Mouse (Mus musculus) embryo, embryonic 11 days (tissue): Measurements from ENCODE around the gene Lmo2.

Source experiments
- DNase-seq: peaks from one replicate; pipeline ENCODE4 v3.0.0-alpha.2; 2015

Lmo2 gene

DNA sequence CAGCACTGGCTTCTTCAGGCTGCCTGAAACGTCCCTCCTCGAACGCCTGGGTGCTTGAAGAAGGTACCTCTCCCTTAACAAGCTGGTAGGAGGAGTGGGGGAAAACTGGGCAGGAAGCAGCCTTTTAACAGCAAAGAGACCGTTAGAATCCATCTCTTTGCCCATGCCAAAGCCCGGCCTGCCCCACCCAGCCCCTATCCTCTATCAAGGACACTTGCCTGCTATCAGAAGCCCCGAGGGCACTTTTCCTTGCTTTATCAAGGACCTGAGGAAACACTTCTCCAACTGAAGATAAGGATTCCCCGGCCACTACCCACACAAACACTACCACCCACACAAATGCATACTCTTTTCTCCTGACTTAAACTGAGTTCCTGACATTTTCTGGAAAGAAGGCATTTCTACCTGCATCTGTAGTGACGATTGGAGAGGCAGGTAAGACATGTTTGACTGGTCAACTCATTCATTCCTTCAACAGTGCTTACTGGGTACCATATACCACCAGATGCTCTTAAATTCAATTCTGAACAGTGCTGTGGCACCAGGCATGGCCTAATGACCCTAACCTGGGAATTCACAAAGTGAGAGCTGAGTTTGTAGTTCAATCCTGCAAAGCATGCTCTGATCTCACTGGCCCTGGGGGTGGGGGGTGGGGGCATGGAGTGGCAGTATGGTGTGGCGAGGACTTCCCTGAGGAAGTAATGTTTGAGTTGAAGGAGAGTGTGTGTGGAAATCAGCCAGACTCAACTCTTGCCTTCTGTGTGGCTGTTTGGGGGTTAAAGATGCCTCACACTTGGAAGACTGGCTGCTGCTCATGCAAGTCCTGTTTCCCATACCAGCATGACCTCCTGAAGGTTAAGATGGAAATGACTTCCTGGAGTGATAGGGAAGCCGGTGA, at the start of gene Lmo2:
Lmo2 (plus strand) TSS at position 338 of the 898 bp plus-strand sequence.
- no peak for DNase-seq

DNA sequence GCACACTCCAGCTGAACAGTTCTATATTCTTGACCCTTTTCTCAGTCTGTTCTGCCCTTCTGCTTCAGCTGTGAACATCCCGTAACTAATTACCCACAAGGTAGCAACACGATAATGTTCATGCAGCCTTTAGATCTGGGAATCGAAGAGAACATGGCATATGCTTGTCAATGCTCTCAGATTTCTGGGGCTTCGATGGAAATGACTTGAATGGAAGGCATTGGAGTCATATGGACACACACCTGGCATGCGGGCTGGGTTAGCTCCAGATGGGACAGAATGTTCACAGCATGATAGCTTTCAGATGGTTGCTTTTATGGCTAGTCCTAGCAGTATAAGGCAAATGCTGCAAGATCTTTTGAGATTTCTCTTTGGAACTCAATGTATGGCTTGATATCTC, 47.2 kb upstream of the Lmo2 start:
- DNase-seq = no peak

DNA sequence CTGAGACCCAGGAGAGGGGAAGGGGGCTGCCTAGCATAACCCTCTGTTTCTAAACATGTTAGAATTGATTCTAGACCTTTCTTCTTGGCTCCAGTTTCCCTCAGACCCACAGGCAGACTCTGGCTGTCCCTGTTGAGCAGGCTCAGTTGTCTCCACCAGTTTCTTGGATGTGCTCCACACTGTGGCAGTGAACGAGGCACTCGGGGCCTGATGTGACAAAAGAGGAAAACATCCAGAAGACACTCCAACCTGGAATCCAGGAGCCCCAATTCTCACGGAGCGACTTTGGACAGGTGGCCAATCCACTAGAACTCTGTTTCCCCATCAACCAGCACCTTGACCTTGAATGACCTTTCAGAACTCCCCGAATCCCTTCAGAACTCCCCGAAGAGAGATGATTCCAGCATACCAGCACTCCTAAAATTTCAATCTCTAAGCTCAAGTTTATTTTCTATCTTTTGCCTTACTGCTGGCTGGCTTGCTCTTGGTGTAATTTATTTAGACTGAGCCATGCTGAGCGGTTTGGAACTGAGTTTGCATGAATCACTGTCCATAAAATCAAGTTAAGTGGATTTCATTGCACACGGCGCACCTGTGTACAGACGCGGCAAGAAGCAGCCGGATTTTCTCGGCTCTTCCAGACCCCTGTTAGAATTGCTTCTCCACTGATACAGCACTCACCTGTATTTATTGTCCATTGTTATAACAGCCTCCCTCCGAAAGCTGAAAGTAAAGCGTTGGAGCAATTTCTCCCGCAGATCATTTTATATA, 45.1 kb upstream of the Lmo2 start:
- no peak for DNase-seq

DNA sequence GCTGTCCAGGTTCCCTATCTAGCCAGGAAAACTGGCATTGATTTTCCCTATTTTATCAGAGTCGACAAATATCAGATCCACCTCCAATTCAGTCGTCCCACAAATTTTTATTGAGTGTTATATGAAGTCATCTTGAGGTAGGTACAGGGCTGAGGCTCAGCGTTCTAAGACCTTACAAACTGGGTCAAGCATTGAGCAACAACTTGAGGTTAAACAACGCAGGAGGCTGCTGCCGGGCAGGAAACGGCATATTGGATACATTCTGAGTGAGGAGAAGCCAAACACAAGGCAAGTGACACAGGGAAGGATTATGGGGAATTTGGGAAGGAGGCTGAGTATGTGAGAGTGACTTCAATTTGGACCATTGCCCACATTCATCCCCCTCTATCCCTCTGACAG, 44.5 kb upstream of the Lmo2 start:
- no peak for DNase-seq

DNA sequence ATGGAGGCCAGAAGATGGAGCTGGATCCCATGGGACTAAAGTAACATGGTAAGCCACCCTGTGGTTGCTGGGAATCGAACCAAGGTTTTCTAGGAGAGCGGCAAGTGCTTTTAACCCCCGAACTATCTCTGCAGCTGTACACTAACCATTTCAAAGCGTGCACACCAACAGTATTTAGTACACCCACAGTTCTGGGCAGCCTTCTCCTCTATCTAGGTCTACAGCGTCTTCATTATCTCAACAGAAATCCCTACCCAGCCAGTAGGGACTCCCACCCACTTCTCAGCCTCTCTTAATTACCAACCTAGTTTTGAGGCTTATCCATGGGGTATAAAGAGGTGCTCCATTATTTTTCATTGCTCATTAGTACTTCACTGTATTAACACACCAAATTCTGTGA, 41.7 kb upstream of the Lmo2 start:
- no peak for DNase-seq

DNA sequence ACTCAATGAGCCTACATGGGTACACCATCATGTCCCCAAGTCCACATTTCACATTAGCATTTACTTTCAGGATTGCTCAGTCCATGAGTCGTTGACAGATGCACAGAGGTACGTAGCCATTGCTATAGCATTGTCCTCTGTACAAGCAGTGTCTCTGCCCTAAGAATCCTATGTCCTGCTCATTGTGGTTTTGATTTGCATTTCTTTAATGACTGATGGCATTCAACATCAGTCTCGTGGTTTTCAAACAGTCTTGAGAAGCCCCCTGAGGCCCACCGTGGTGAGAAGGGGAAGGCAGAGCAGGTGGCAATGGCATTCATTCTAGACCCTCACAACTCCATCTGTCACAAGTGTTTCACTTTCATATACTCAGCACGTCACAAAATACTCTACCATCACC, 40.4 kb upstream of the Lmo2 start:
- DNase-seq = no peak

DNA sequence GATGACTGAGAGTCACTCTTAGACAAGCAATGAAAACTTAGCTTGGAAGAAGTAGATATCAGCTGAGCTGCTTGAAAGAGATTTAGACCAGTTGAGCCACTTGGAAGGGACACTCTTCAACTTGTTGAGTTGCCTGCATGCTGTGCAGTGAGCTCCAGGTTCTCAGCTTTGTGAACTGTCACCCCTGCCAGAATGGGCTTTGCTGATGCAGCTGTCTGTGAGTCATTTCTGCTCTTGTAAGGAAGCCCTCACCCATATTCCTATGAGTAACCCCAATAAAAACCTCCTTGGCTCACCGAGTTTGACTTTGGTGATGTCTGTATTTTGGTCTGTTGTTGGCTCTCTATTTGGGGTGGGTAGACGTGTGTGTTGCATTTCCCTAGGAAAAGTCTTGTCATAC, 39.4 kb upstream of the Lmo2 start:
- no peak for DNase-seq

DNA sequence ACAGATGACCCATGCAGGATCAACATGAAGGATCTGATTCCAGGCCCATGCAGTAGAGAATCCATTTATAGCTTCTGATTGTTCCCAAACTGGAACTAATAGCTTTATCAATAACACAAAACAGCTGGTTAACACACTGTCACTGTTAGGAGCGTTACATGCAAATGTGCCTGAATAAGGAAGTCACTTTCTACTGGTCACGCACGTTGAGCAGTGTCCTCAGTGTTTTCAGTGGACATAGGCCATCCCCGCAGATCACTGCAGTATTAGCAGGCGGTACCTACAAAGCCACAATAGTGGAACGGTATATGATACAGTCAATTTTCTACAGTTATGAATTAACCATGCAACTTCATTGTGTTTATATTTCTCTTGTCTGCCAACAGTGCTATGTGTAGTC, 38.3 kb upstream of the Lmo2 start:
- no peak for DNase-seq

DNA sequence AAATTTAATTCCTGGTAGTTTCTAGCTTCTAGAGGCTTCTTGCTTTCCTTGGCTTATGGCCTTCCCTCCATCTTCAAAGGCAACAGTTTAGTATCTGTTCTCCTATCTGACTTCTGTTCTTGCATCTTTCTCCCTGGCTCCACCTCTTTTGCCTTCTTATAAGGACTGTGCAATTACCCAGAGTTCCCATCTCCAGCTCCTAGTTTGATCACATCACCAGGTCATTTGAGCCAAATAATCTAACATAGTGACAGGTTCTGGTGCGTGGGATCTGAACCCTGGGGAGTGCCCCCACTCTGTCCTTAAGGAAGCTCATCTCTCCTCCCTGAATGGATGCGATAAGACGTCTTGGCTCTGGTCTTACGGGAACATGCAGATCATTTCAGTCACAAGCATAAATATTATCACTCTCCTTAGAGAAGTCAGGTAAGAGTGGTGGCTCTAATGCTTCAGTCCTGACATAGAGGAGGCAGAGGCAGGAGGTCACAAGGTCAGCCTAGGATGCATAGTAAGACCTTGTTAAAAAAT, 31.1 kb upstream of the Lmo2 start:
- no peak for DNase-seq

DNA sequence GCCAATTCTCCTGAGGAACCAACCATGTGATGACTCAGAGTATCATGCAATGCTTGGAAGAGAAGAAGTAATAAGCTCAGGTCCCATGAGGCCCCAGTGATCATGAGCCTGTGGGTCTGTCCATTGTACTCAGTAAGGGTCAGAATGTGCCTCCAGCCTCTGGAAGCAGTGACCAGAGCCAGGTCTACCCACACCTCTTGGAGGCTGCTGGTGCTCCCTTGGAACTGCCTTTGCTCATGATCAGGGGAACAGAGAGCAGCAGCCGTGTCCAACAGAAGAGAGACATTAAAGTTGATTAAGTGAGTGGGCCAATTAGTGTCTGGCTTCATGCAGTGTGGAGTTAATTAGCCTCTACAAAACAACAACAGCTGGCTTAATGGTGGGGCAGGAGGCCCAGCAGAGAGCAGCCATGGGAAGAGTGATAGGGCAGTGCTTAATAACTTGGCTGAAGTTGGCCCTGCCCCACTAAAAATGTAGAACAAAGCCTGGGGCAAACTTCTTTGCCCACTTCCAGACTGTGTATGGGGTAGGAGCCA, 30.1 kb upstream of the Lmo2 start:
- no peak for DNase-seq

DNA sequence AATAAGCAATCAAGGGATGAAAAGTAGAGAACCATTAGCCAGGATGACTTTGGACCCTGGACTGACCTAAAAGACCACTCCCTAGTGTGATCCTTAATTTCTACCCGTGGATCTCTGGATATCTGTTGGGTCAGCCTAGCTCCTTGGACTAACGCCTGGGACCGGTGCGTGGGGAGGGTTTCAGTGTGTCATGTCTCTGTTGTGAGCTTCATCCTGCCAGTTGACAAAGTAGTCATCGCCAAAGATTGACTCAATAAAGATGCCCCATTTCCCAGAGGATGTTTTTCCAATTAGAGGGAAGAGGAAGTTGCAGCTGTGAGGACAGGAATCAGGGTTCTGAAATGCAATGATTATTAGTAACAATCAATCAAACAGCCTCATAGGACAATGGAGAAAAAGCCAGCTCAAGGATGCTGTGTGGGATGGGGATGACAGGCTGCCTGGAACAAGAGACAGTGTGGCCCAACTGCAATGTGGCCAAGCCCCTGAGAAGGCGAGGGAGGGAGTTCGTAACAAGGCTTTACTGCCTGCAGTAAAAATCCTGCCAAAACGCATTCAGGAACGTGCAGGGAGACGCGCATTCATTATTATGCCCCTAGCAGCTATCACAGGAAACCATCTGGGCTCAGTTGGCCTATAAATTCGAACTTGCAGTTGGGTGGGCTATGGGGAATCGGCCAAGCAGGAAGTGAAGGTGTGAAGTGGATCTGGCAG, 27.3 kb upstream of the Lmo2 start:
- DNase-seq = peak; percentile 39

DNA sequence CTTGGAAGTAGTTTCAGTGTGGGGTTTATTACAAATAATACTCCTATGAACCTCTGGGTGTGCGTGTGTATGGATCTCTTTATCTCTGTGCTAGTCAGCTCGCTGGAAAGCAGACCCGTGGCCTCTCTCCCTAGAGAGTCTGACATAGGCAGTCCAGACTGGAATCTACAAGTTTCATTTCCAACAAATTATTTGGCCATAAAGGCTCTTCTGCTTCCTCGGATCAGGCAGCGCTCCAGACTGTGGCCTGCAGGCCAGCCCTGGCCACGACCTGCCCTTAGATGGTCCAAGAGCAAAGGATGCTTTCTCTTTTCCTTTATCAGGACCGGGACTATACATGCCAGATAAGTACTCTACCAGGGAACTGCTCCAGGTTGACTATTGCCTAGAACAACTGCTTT, 26.3 kb upstream of the Lmo2 start:
- no peak for DNase-seq

DNA sequence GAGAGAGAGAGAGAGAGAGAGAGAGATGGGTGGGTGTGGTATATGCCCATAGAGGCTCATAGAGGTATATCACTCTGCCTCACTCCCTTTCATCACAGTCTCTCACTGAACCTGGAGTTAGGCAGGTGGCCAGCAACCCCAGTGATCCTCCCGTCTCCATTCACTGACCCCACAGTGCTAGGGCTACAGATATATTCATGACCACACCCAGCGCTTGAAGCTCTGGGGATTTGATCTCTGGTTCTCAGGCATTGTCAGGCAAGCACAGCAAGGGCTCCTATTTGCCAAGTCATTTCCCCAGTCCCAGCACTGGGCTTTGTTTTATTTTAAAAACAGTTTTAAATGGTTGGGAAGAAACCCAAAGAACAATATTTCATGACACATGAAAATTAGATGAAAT, 25.8 kb upstream of the Lmo2 start:
- no peak for DNase-seq

DNA sequence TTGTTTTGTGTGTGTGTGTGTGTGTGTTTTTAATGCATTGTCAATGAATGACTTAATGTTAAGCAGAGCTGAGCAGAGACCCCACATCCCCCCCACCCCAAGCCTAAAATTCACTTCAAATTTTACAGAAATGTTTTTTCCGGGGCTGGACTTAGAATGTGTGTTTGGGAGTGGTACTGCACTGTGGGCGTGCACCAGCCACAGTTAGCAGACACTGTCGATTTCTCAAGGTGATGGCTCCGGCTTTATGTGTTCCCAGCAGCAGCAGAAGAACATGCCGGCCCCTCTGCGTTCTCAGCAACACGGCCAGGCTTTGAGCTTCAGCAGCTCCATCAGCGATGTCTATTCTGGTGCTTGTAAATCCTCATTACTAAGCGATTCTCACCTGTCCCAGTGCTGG, 25.3 kb upstream of the Lmo2 start:
- DNase-seq = no peak

DNA sequence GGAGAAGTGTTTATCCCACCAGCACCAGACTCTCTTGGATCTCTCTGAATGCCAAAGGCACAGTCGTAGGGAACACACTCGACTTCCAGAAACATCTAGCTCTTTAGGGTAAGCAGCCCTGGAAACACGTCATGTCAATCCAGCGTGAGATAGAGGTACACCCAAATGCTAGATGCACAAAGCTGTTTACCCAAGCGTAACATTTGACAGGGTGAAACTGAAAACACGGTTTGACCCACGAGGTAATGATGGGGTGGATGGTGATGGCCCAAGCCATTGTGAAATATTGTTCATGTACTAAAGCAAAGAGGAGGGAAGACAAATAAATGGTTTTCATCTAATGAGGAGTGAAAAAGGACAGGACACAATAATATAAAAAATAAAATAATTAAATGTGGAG, 23.5 kb upstream of the Lmo2 start:
- DNase-seq = no peak

DNA sequence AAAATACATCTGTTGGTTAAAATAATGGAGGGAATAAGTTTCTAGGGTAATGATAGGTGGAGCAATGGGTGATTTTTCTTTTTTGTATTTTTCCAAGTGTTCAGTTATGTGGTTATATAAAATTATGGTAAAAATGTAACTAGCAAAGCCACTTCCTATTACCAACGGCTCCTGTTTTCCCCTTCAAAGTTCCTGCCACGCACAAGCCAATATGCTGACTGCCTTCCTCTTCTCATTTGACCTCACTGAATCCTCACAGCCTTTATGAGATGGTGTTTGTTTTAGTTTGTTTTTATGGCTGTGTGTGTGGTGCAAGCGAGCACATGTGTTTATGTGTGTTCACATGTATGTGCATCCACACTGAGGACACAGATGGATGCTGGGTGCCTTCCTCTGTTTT, 23.1 kb upstream of the Lmo2 start:
- no peak for DNase-seq

DNA sequence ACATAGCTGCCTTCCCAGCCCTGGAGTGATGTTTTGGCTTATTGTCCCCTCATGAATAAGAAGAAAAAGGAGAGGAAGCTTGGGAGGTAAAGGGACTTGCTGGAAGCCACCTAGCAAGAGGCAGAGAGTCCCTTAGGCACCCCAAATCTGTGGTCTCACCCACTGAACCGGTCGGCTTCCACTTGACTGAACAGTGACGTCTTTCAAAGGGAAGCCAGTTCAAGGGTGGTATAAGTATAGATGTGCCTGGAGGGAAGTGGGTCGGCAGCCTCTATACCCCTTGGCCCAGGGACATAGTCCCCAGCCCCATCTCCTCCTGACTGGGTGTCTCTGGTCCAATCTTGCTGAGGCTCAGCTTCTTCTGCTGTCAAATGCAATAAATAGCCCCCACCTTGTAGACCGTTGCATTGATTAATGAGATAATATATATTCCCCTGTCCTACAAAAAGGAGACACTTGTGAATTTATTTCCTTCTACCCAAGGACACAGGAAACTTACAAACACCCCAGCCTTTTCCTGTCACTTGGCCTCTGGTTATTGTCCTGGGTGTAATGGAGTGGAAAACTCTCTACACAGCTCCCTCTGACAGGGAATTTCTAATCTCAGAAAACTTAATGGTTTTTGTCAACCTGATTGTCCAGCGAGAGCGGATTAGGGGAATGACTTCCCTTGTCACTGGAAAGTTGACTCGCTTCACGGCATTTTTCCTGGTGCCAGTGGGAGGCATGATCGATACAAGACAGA, 21.9 kb upstream of the Lmo2 start:
- DNase-seq = no peak

DNA sequence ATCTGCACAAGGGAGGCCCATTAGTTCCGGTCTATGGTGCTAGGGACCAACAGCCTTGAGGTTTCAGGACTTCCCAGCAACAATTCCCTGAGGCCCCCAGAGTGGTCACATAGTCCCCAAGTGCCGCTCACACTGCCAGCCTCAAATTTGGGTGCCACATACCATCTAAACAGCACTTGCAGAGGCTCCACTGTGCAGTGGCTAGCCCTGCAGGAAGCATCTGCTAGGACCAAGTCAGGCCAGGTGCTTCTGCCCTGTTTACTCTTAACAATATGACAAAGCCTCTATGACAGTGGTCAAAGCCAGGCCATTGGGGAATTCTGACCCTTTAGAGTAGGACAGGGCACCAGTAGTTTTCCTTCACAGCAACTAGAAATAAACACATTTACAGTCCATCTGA, 21.1 kb upstream of the Lmo2 start:
- no peak for DNase-seq

DNA sequence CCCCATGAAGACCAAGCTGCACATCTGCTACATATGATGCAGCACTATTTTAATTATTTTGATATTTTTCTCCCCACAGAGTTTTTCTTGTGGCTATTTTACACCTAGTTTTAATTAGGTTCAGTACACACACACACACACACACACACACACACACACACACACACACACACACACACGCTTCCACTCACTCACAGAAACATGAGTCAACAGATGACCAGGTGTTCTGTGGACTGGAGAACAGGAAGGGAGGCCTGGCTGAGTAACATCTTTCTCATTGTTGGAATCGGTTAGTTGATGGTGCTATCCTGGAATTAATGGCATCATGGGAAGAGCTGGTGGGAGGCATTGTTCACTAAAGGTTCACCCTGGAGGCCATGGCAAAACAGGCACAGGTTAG, 20.1 kb upstream of the Lmo2 start:
- DNase-seq = no peak

DNA sequence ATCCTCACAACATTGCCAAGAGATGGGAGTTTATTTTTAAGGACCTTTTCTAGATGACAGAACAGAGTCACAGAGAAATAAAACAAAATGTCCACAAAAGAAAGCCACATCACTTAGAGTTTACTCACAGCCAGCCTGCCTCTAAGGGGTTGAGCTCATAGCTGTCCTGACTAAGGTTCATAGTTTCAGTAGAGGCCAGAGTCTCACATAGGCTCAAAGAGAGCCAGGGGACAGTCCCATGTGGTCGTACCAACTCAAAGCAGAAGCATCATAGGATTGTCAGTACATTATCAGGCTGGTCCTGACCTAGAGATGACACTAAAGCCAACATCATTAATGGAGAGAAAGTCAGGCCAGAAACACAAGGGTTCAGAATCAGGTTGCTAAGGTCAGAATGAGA, 19.2 kb upstream of the Lmo2 start:
- no peak for DNase-seq

DNA sequence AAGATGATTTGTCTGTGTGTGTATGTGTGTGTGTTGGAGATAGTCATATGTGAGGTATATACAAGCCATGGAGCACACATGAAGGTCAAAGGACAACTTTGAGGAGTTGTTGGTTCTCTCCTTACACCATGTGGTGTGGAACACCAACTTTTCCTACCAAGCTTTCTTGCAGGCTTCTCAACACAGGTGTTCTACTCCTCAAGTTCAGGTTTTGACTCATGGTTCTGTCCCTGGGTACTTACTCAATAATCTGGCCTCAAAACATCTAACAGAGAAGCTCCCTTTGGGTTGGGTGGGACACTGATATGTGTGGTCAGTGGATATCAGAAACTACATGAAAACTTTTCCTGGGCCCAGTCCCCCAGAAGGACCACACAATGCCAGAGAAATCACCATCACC, 18.8 kb upstream of the Lmo2 start:
- DNase-seq = no peak

DNA sequence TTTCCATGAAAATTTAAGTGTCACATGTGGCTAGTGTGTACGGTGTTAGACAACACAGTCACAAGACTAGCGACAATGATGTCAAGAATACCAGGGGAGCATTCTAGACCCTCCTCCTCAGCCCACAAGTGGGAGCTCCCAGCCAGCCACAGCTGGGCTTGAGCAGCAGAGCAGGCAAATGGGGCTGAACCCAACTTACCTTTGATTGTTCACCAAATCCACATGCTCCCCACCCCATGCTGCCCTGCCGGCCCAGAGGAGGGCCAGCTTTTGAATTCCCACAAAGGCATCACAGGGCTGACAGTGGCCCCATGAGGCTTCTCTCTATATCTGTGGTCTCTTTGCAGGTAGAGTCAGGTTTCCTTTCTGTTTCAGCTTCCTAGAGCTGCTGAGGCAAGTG, 16.7 kb upstream of the Lmo2 start:
- no peak for DNase-seq

DNA sequence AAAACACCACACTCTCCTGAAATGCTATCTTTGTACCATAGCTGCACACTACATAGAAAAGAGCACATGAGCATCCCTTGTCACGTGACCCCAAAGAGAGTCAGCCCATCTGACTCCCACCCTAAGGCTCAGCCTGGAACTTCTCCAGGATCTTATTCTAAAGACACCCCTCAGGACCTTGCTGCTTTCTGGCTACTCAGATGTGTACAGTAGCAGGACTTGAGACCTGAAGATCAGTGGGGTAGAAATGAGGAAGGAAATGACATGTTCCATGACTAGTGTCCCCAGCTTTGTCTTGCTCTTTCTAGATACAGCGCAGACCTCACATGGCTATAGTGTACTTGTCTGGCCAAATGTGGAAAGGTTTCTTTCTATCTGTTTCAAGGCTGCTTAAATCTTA, 12.9 kb upstream of the Lmo2 start:
- DNase-seq = no peak
